Mouse (Mus musculus) spleen, postnatal 10 days (tissue): Measurements from ENCODE around the gene Noa1.

Experiments
- DNase-seq, 2 experiments: peaks; one replicate each; pipeline ENCODE4 v3.0.0; 2021 to 2022; ENCODE audit warnings: low spot score in 2 of 2

Gene Noa1

DNA sequence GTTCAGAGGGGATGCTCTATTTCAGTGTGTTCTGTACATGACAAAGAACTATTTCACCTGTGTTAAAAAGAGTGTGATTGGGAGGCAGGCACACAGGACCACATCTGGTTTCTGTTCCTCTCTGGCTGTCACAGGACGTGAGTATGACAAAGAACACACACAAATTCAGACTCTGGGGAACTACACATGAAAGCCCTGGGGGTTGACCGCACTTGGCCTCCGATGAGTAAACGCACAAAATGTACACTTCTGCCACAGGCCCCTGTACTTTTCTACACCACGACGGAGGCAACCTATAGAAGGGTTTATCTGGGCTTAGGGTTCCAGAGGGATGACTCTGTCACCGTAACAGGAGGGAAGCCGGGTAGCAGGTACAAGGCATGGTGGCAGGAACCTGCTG, 20.2 kb downstream of the Noa1 start:
- peak in 1 of 2 experiments; percentile 59 for DNase-seq

DNA sequence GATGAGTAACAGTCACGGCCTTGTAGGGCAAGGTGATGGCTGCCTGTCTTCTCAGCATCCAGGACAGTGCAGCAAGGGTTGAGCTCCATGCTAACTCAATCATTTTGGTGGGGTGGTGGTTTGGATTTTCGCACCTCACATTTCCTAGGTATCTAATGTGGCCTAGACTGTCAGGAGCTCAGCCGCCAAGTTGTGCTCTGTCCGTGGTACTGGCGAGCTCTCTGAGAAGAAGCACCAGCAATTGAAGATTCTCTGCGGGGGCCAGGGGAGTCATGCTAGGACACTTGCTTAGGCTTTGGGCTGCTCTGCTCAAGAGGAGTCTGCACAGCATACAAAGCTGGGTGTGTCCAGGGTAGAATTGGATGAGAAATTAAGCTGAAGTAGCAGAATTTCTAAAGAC, 22.0 kb downstream of the Noa1 start:
- DNase-seq: peak in 1 of 2 experiments; percentile 46

DNA sequence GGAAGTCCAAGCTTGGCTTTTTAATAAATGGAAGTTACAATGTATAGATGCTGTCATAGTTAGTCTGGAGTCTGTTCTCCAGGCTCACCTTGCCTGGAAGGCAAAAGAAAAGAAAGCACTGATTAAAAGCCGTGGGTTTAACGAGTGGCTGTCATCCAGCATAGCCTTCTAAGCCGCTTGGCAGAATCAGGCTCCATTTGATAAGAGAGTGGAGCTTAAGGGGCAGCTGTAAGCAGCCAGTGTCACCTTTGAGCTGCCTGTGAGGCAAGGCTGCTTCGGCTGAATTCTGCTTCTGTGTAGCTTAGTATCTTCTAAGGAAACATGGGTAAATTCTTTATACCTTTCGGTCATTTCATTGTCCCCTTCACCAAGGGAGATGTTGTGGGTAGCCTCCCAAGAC, 23.0 kb downstream of the Noa1 start:
- DNase-seq: no peak

- DNase-seq: no peak
These were observed 24.2 kb downstream of the Noa1 start for GRCm38 (mm10) chr5:77285685-77286084.

DNA sequence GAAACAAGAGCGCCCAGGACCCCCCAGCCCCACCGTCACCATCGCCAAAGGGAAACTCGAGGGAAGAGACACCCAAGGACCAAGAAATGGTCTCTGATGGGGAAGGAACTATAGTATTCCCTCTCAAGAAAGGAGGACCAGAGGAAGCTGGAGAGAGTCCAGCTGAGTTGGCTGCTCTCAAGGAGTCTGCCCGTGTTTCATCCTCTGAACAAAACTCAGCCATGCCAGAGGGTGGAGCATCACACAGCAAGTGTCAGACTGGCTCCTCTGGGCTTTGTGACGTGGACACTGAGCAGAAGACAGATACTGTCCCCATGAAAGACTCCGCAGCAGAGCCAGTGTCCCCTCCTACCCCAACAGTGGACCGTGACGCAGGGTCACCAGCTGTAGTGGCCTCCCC, 27.6 kb downstream of the Noa1 start:
- DNase-seq: no peak

DNA sequence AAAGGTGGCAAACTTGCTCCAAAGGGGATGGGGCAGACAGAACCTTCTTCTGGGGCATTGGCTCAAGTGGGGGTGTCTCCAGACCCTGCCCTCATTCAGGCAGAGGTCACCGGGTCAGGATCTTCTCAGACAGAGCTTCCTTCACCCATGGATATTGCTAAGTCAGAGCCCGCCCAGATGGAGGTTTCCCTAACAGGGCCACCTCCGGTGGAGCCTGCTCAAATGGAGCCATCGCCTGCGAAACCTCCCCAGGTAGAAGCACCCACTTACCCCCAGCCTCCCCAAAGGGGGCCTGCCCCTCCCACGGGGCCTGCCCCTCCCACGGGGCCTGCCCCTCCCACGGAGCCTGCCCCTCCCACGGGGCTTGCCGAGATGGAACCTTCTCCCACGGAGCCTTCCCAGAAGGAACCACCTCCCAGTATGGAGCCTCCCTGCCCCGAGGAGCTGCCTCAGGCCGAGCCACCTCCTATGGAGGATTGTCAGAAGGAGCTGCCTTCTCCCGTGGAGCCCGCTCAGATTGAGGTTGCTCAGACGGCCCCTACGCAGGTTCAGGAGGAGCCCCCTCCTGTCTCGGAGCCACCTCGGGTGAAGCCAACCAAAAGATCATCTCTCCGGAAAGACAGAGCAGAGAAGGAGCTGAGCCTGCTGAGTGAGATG, 28.2 kb downstream of the Noa1 start:
- no peak for DNase-seq

- no peak for DNase-seq
These were observed 32.7 kb downstream of the Noa1 start for GRCm38 (mm10) chr5:77277204-77277603.

DNA sequence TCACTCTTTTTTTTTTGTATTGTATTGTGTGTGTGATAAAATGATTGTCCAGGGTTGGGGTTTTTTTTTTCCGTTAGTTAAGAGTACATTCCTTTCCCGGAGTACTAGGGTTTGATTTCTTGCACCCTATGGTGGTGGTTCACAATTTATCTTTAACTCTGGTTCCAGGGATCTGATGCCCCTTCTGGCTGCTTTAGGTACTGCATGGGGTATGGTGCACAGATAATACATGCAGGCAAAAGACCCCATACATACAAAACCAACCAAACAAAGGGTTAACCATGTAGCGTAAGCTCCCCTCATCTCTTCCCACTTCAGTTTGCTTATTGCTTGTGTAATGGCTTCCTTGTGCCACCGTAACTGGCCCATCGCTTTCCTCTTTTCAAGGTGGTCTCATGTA, 33.9 kb downstream of the Noa1 start:
- DNase-seq: peak; percentile 60 to 81

- peak in 1 of 2 experiments; percentile 63 for DNase-seq
These were observed 36.7 kb downstream of the Noa1 start for GRCm38 (mm10) chr5:77273151-77273550.

DNA sequence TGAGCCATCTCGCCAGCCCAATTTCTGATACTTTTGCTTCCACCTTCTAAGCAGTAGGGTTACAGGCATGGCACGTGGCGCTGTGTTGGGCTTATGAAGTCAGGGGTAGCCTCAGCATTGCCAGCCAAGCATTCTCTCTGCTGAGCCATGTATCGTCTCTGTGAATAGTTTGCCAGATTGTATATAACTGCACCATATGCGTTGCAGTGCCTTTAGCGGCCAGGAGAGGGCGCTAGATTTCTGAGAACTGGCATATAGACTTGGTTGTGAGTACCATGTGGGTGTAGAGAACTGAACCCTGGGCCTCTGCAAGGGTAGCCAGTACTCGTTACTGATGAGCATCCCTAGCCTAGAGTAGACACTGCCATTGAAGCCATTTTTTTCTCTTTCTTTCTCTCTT, 40.5 kb downstream of the Noa1 start:
- DNase-seq: peak in 1 of 2 experiments; percentile 61

DNA sequence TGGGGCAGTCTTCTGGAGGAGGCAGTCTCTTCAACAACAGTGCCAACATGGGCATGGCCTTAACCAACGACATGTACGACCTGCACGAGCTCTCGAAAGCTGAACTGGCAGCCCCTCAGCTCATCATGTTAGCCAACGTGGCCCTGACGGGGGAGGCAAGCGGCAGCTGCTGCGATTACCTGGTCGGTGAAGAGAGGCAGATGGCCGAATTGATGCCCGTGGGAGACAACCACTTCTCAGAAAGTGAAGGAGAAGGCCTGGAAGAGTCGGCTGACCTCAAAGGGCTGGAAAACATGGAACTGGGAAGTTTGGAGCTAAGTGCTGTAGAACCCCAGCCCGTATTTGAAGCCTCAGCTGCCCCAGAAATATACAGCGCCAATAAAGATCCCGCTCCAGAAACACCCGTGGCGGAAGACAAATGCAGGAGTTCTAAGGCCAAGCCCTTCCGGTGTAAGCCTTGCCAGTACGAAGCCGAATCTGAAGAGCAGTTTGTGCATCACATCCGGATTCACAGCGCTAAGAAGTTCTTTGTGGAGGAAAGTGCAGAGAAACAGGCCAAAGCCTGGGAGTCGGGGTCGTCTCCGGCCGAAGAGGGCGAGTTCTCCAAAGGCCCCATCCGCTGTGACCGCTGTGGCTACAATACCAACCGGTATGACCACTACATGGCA, 41.8 kb downstream of the Noa1 start:
- DNase-seq: no peak

- DNase-seq: no peak
These were observed 42.4 kb downstream of the Noa1 start for GRCm38 (mm10) chr5:77267441-77267840.

- DNase-seq: peak in 1 of 2 experiments; percentile 32
These were observed 42.9 kb downstream of the Noa1 start for GRCm38 (mm10) chr5:77266886-77267401.

- DNase-seq: peak; percentile 67 to 69
These were observed 43.6 kb downstream of the Noa1 start for GRCm38 (mm10) chr5:77266066-77266885.

DNA sequence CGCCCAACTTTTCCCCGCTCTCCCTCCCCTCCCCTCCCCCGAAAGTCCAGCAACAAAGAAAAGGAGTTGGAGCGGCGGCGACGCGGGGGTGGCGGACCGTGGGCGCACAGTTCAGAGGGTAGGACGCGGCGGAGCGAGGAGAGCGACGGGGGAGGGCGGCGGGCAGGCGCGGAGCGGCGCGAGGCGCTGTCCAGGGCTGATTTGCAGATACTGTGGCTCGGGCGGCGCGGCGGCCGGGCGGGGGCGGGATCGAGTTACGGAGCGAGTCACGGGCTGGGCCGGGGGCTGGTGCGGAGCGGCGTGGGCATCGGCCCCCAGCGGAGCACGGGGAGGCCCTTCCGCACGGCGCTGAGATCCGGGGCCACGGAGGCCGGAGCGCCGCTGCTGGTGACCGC, 44.2 kb downstream of the Noa1 start:
- peak; percentile 62 to 84 for DNase-seq

DNA sequence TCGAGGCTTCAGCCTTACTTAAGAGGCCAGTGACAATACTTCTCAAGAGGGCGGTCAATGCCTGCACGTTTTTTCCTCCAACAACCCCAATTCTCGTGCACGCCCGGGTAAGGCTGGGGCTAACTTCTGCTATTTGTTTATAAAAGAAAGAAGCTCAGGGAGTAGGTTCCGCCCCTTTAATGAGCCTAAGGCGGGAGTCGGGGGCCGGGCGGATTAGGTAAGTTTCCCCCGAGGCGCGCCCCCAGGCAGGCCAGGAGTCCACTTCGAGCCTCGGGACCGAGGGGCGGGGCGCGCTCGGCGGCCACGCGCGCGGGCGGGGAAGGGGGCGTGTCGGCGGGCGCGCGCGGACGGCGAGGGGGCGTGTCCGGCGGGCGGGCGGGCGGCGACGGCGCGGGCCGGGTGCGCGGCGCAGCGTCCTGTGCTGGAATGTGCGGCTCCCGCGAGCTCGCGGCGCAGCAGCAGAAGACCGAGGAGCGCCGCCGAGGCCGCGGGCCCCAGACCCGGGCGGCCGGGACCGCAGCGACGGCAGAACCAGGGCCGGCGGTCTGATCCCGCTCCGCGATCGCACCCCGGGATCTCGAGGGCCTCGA, 44.7 kb downstream of the Noa1 start, which contains the start of gene Rest:
Gene Rest, plus strand, starts transcription at position 411 of the 590 bp plus-strand sequence.
- peak; percentile 83 to 85 for DNase-seq

DNA sequence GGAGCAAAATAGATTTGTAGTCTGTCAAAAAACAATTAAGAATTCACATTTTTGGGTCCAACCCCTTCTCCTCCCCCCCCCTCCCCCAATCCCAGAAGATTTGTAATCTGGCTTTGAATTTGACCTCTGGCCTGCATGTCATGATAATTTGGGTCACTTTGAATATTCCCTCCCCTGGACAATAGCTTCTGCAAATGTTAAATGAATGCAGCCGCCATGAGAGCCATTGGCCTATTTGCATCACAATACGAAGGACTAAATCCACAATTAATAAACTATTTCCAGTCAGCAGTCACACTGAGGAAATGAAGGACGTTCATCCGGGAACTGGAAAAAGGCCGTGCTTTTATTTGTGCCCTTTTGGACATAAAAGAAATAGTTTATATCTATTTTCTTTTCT, 47.8 kb downstream of the Noa1 start:
- DNase-seq: no peak

GRCm38 (mm10) chr5:77261137-77261536, 48.7 kb downstream of the Noa1 start:
- DNase-seq: no peak

DNA sequence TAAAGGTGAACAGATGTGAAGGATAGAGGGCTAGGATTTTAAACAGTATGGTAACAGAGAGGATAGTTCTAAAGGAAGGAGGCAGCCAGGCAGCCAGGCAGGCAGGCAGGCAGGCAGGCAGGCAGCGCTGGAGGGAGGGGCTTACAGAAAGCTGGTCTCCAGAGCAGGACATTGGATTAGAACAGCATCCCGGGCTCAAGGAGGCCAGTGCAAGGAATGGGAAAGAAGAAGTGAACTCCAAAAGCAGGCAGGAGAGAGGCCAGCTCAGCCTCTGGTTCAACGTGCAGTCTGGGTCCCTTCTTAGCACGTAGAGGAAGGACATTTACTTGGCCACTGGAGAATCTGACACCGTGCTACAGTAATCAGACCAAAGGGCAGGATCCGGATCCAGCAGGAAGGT, 49.7 kb downstream of the Noa1 start:
- DNase-seq: no peak

GRCm38 (mm10) chr5:77259315-77259714, 50.6 kb downstream of the Noa1 start:
- no peak for DNase-seq

- DNase-seq: no peak
These were observed 52.3 kb downstream of the Noa1 start for GRCm38 (mm10) chr5:77257603-77258002.

DNA sequence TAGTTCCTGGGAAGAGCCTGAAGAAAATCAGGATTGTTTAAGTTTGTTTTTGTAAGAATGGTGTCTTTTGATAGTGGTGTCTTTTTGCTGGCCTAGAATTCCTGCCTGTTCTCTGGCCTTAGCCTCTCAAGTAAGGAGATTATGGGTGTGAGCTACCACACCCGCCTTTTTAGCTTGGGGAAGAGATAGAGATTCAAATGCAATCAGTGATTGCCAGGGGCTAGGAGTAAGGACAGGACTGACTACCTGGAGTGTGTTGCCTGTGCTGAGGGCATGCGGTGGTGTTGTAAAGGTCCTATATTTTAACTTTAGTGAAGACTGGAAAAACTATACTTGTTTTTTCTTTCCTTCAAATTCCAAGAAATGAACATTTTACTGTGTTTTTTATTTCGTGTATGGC, 55.5 kb downstream of the Noa1 start:
- DNase-seq: no peak
